ENCODE assay signal across 29 mouse cellular contexts in the genomic region with DNA sequence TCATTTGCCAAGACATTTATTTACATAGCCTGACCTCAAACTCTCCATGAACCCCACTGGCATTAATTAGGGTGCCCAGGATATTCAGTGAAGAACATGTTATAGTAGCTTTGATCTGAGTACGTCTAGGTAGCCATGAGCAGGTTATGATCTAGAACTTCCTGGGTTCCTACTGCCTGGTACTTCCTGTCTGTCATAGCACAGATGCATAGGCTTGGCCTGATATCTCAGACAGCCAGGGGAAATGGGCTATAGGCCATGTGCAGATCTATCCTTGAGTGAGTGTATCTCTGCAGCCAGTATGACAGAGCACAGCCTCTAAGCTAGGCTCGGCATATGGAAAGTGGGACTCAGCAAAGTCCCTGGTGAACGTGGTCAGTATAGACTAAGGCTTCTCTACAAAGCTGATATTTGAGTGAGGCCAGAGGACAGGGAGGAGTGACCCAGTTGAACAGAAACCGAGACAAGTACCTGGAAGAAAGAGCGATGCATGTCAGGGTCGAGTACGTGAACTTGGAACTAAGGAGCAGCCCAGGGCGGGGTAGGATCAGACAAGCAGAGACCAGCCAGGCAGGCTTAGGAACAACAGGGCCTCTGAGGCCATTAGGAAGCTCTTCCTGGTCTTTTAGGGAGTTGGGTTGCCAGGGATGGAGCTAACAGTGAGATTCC. TPM values are rescaled to one million over a fixed set of nuclear protein-coding genes. Genes with fewer than 3 reads are reported as not detected.
DNase-seq lines count a peak whose midpoint lies in the region; ATAC-seq and TF ChIP-seq lines count a peak whose summit lies in the region.
"Had no signal": no experiment of that assay in that cellular context is flagged by ENCODE, and none has a peak within 500 bp of the region (broad histone marks: within the 10 kb centered on the region; RNA-seq: fewer than 3 reads in every experiment).

No protein-coding gene starts in this region.

- H3K4me3 ChIP-seq in kidney, adult 2 months (ENCODE audit: insufficient read depth, low read depth, low read length) = no peak overlapping the region
- no peak overlapping the region for H3K4me3 ChIP-seq in kidney, embryonic 15.5 days (replicated peaks)
- H3K4me3 ChIP-seq in liver, adult 2 months (ENCODE audit: insufficient read depth, low read depth, low read length) = no peak overlapping the region
- no peak overlapping the region for H3K4me3 ChIP-seq in liver, embryonic 11.5 days (ENCODE audit: low read depth, low read length)
- H3K4me3 ChIP-seq: heart, embryonic 10.5 days; heart, embryonic 15.5 days; hindbrain, embryonic 12.5 days; layer of hippocampus, adult 2 months; left cerebral cortex, adult 2 months; limb, embryonic 13.5 days; liver, embryonic 13.5 days; megakaryocyte, embryonic 14.5 days; midbrain, embryonic 12.5 days; myocyte; neural tube, embryonic 13.5 days had no signal

- peak overlapping the region; percentile 98 for H3K27ac ChIP-seq in kidney, adult 2 months (ENCODE audit: insufficient read depth, low read depth, low read length)
- no peak overlapping the region for H3K27ac ChIP-seq in kidney, embryonic 15.5 days
- peak overlapping the region; percentile 95 for H3K27ac ChIP-seq in liver, adult 2 months (replicated peaks; ENCODE audit: insufficient read depth, low read depth, low read length)
- H3K27ac ChIP-seq in liver, embryonic 11.5 days (ENCODE audit: low read depth, low read length) = no peak overlapping the region
- H3K27ac ChIP-seq: heart, embryonic 10.5 days; heart, embryonic 15.5 days; hindbrain, embryonic 12.5 days; hindbrain, postnatal 0 days; layer of hippocampus, adult 2 months; left cerebral cortex, adult 2 months; limb, embryonic 13.5 days; liver, embryonic 13.5 days; midbrain, embryonic 12.5 days; neural tube, embryonic 13.5 days had no signal

- no peak overlapping the region for H3K4me2 ChIP-seq in kidney, embryonic 15.5 days
- H3K4me2 ChIP-seq in liver, embryonic 11.5 days = no peak overlapping the region
- H3K4me2 ChIP-seq: heart, embryonic 15.5 days; hindbrain, embryonic 12.5 days; limb, embryonic 13.5 days; liver, embryonic 13.5 days; midbrain, embryonic 12.5 days; neural tube, embryonic 13.5 days had no signal

- peaks cover 69% of the 10 kb centered on the region for H3K4me1 ChIP-seq in kidney, adult 2 months (ENCODE audit: control insufficient read depth, insufficient read depth, low read length)
- peaks cover 6% of the 10 kb centered on the region; the same call in 1 of the 2 replicates for H3K4me1 ChIP-seq in kidney, embryonic 15.5 days
- peaks cover 61% of the 10 kb centered on the region for H3K4me1 ChIP-seq in liver, adult 2 months (ENCODE audit: control insufficient read depth, insufficient read depth, low read length)
- H3K4me1 ChIP-seq in liver, embryonic 11.5 days (replicated peaks; ENCODE audit: control insufficient read depth, insufficient read depth, low read length) = no peaks in the 10 kb centered on the region
- H3K4me1 ChIP-seq: heart, embryonic 10.5 days; heart, embryonic 15.5 days; hindbrain, embryonic 12.5 days; liver, embryonic 13.5 days; midbrain, embryonic 12.5 days; neural tube, embryonic 13.5 days had no signal

- no peaks in the 10 kb centered on the region for H3K36me3 ChIP-seq in kidney, adult 2 months (ENCODE audit: control insufficient read depth, insufficient read depth, low read length)
- H3K36me3 ChIP-seq in kidney, embryonic 15.5 days = no peaks in the 10 kb centered on the region
- H3K36me3 ChIP-seq in liver, adult 2 months (ENCODE audit: control insufficient read depth, insufficient read depth, low read length) = peaks cover 5% of the 10 kb centered on the region; the same call in 1 of the 2 replicates
- H3K36me3 ChIP-seq in liver, embryonic 11.5 days (ENCODE audit: control insufficient read depth, insufficient read depth, low read length) = no peaks in the 10 kb centered on the region
- H3K36me3 ChIP-seq: heart, embryonic 10.5 days; heart, embryonic 15.5 days; hindbrain, embryonic 12.5 days; limb, embryonic 13.5 days; liver, embryonic 13.5 days; midbrain, embryonic 12.5 days; neural tube, embryonic 13.5 days had no signal

- peaks cover 16% of the 10 kb centered on the region; the same call in 1 of the 2 replicates for H3K79me2 ChIP-seq in liver, adult 2 months (ENCODE audit: control insufficient read depth, insufficient read depth, low read length)

- H3K9ac ChIP-seq in kidney, embryonic 15.5 days = no peak overlapping the region
- H3K9ac ChIP-seq in liver, adult 2 months (ENCODE audit: low read depth, low read length) = peak overlapping the region; percentile 57
- H3K9ac ChIP-seq in liver, embryonic 11.5 days (ENCODE audit: low read depth, low read length) = no peak overlapping the region
- H3K9ac ChIP-seq: heart, embryonic 15.5 days; hindbrain, embryonic 12.5 days; limb, embryonic 13.5 days; liver, embryonic 13.5 days; midbrain, embryonic 12.5 days; neural tube, embryonic 13.5 days had no signal

- TF ChIP-seq CTCF in kidney, adult 2 months (conservative IDR thresholded peaks at IDR 0.05; ENCODE audit: insufficient read depth, insufficient read length, low read depth, low read length) = no peak
- TF ChIP-seq CTCF in liver, adult 2 months (IDR thresholded peaks at IDR 0.05; ENCODE audit: low read depth, low read length) = no peak

- DNase-seq in kidney, adult 2 months = peak; percentile 88
- peak; percentile 72 for DNase-seq in liver, adult 2 months (ENCODE audit: extremely low read depth, low read depth, low spot score)
- no peak for DNase-seq in liver, embryonic 11.5 days (ENCODE audit: low spot score)
- DNase-seq in naive thymus-derived CD4-positive, alpha-beta T cell, adult 2 months (ENCODE audit: low read depth) = peak; percentile 51
- no peak for DNase-seq in gastrocnemius, postnatal 10 days
- no peak for DNase-seq in T-cell, adult 2 months (ENCODE audit: low spot score)
- DNase-seq: cerebellum, adult 8-10 months; cerebellum, postnatal 36 days; liver, embryonic 13.5 days; lung, adult 18-20 months; lung, postnatal 4 days; thymus, adult 18-20 months had no signal

- no peaks in the 10 kb centered on the region for H3K9me3 ChIP-seq in kidney, embryonic 15.5 days (replicated peaks)
- no peaks in the 10 kb centered on the region for H3K9me3 ChIP-seq in liver, embryonic 11.5 days (ENCODE audit: control insufficient read depth, low read length)
- H3K9me3 ChIP-seq: heart, embryonic 10.5 days; heart, embryonic 15.5 days; hindbrain, embryonic 12.5 days; limb, embryonic 13.5 days; liver, embryonic 13.5 days; megakaryocyte, embryonic 14.5 days; midbrain, embryonic 12.5 days; neural tube, embryonic 13.5 days had no signal

- WGBS in kidney, adult 2 months = 48% methylated on average over 8 of the region's 8 CpGs
- WGBS in kidney, embryonic 15.5 days = 85% methylated on average over 8 of the region's 8 CpGs
- 18% methylated on average over 8 of the region's 8 CpGs for WGBS in liver, adult 2 months
- WGBS in liver, embryonic 11.5 days = 81% methylated on average over 8 of the region's 8 CpGs

- TF ChIP-seq POLR2A in kidney, adult 2 months (IDR thresholded peaks at IDR 0.05; ENCODE audit: low read depth, low read length) = no peak
- no peak for TF ChIP-seq POLR2A in liver, adult 2 months (IDR thresholded peaks at IDR 0.05; ENCODE audit: extremely low read depth, insufficient read depth, low read length)

- no peak for ATAC-seq in kidney, embryonic 15.5 days (replicated peaks; ENCODE audit: low FRiP score)
- no peak for ATAC-seq in liver, embryonic 11.5 days (replicated peaks; ENCODE audit: low FRiP score)
- ATAC-seq in CD4-positive, CD25-positive, alpha-beta regulatory T cell, adult 4 months = peak; percentile 46
- ATAC-seq: activated CD4-positive, CD25-positive, alpha-beta regulatory T cell, adult 4 months; forebrain, embryonic 14.5 days; hindbrain, postnatal 0 days; lung, postnatal 0 days had no signal

- no peaks in the 10 kb centered on the region for H3K27me3 ChIP-seq in kidney, adult 2 months (replicated peaks; ENCODE audit: control insufficient read depth, insufficient read depth, low read length)
- H3K27me3 ChIP-seq in kidney, embryonic 15.5 days = no peaks in the 10 kb centered on the region
- no peaks in the 10 kb centered on the region for H3K27me3 ChIP-seq in liver, adult 2 months (ENCODE audit: control insufficient read depth, insufficient read depth, low read length)
- no peaks in the 10 kb centered on the region for H3K27me3 ChIP-seq in liver, embryonic 11.5 days (replicated peaks; ENCODE audit: control insufficient read depth, insufficient read depth, low read length)
- H3K27me3 ChIP-seq: heart, embryonic 15.5 days; hindbrain, embryonic 12.5 days; limb, embryonic 13.5 days; liver, embryonic 13.5 days; midbrain, embryonic 12.5 days; neural tube, embryonic 13.5 days had no signal

RNA-seq across cellular contexts. Expression of a gene that starts 9.1 kb away (rescaled TPM):
- 112 and 135 TPM in 2 replicates for polyA plus RNA-seq in kidney, adult 2 months (2012; rRNA removed)
- 1.4 and 1.6 TPM in 2 replicates for polyA plus RNA-seq in kidney, embryonic 15.5 days (2015; fragmentation: Nextera tagmentation; extraction: Ambion mirVana)
- total RNA-seq in liver, adult 2 months (2014; rRNA removed) = 48.1 and 73.5 TPM in 2 replicates
- polyA plus RNA-seq in liver, adult 2 months (2012; rRNA removed) = 66.2 and 75.5 TPM in 2 replicates
- polyA plus RNA-seq in liver, embryonic 11.5 days (2014; fragmentation: Nextera tagmentation; extraction: Ambion mirVana) = 0.15 and 0.22 TPM in 2 replicates
- 1 to 10 TPM in 1 of 2 experiments, under 1 TPM in 1; 0.52 to 1.5 TPM for polyA plus RNA-seq in CD4-positive, CD25-positive, alpha-beta regulatory T cell, adult 4 months (2017; shearing (Covaris generic))
- total RNA-seq in gastrocnemius, postnatal 10 days (2021) = under 1 TPM; 0.35 to 0.41 TPM
- polyA plus RNA-seq: embryonic facial prominence, embryonic 11.5 days; forebrain, embryonic 14.5 days; myocyte had no signal

RNA-seq across cellular contexts. Expression of a gene that starts 9.2 kb away (rescaled TPM):
- 6.7 and 7.3 TPM in 2 replicates for polyA plus RNA-seq in kidney, adult 2 months (2012; rRNA removed)
- polyA plus RNA-seq in kidney, embryonic 15.5 days (2015; fragmentation: Nextera tagmentation; extraction: Ambion mirVana) = 1.2 and 1.3 TPM in 2 replicates
- 7.7 and 11.5 TPM in 2 replicates for total RNA-seq in liver, adult 2 months (2014; rRNA removed)
- polyA plus RNA-seq in liver, adult 2 months (2012; rRNA removed) = 3.1 and 8.2 TPM in 2 replicates
- polyA plus RNA-seq in liver, embryonic 11.5 days (2014; fragmentation: Nextera tagmentation; extraction: Ambion mirVana) = 1.0 and 1.1 TPM in 2 replicates
- polyA plus RNA-seq in CD4-positive, CD25-positive, alpha-beta regulatory T cell, adult 4 months (2017; shearing (Covaris generic)) = 1 to 10 TPM; 3.1 to 4.5 TPM
- total RNA-seq in gastrocnemius, postnatal 10 days (2021) = under 1 TPM in 1 of 2 experiments, not detected in 1; 0.16 TPM

RNA-seq across cellular contexts. Expression of a gene that starts 39.8 kb away (rescaled TPM):
- polyA plus RNA-seq in kidney, adult 2 months (2012; rRNA removed) = 20.1 and 22.2 TPM in 2 replicates
- polyA plus RNA-seq in kidney, embryonic 15.5 days (2015; fragmentation: Nextera tagmentation; extraction: Ambion mirVana) = 70.0 and 71.2 TPM in 2 replicates
- total RNA-seq in liver, adult 2 months (2014; rRNA removed) = 35.6 and 37.3 TPM in 2 replicates
- polyA plus RNA-seq in liver, adult 2 months (2012; rRNA removed) = 10.5 and 11.3 TPM in 2 replicates
- 46.7 and 56.3 TPM in 2 replicates for polyA plus RNA-seq in liver, embryonic 11.5 days (2014; fragmentation: Nextera tagmentation; extraction: Ambion mirVana)
- 10 to 100 TPM; 41.7 to 53.9 TPM for polyA plus RNA-seq in CD4-positive, CD25-positive, alpha-beta regulatory T cell, adult 4 months (2017; shearing (Covaris generic))
- total RNA-seq in gastrocnemius, postnatal 10 days (2021) = 10 to 100 TPM; 29.7 to 34.0 TPM

RNA-seq across cellular contexts. Expression of a gene that starts 49.8 kb away (rescaled TPM):
- 49.4 and 68.3 TPM in 2 replicates for polyA plus RNA-seq in kidney, adult 2 months (2012; rRNA removed)
- polyA plus RNA-seq in kidney, embryonic 15.5 days (2015; fragmentation: Nextera tagmentation; extraction: Ambion mirVana) = 263 and 288 TPM in 2 replicates
- 91.5 and 106 TPM in 2 replicates for total RNA-seq in liver, adult 2 months (2014; rRNA removed)
- 35.8 and 40.8 TPM in 2 replicates for polyA plus RNA-seq in liver, adult 2 months (2012; rRNA removed)
- polyA plus RNA-seq in liver, embryonic 11.5 days (2014; fragmentation: Nextera tagmentation; extraction: Ambion mirVana) = 151 and 162 TPM in 2 replicates
- 100 to 1,000 TPM; 332 to 374 TPM for polyA plus RNA-seq in CD4-positive, CD25-positive, alpha-beta regulatory T cell, adult 4 months (2017; shearing (Covaris generic))
- 10 to 100 TPM; 58.3 to 58.5 TPM for total RNA-seq in gastrocnemius, postnatal 10 days (2021)

Comparison
In these comparisons a context has a peak if more than half of its experiments do, and no peak if none do; other contexts are left out.
1. DNase-seq: peak in kidney, adult 2 months (single experiment), liver, adult 2 months (single experiment) and naive thymus-derived CD4-positive, alpha-beta T cell, adult 2 months (single experiment); none in liver, embryonic 11.5 days (single experiment), gastrocnemius, postnatal 10 days (single experiment) and T-cell, adult 2 months (single experiment).
2. H3K27ac ChIP-seq: peak in kidney, adult 2 months (single experiment) and liver, adult 2 months (single experiment); none in kidney, embryonic 15.5 days (single experiment) and liver, embryonic 11.5 days (single experiment).
3. RNA of a gene that starts 9.1 kb away (polyA plus RNA-seq): 112 to 135 TPM in kidney, adult 2 months and 66.2 to 75.5 TPM in liver, adult 2 months; 0.52 to 1.5 TPM in CD4-positive, CD25-positive, alpha-beta regulatory T cell, adult 4 months, 1.4 to 1.6 TPM in kidney, embryonic 15.5 days and 0.15 to 0.22 TPM in liver, embryonic 11.5 days; every median in the first group is over 10 times any median in the second.